ENCODE assay signal across 10 mouse cellular contexts in genomic region chr1:180423008-180423639, GRCm38 (mm10).
DNase-seq lines count a peak whose midpoint lies in the region; ATAC-seq lines count a peak whose summit lies in the region.
"Had no signal": no experiment of that assay in that cellular context is flagged by ENCODE, and none has a peak within 500 bp of the region (broad histone marks: within the 10 kb centered on the region; RNA-seq: fewer than 3 reads in every experiment).

No protein-coding gene starts in this region.

- 44% methylated on average over 16 of the region's 16 CpGs for WGBS in kidney, embryonic 14.5 days

- no peak for ATAC-seq in kidney, embryonic 14.5 days (ENCODE audit: low FRiP score, low TSS enrichment)

- no peak overlapping the region for H3K9ac ChIP-seq in kidney, embryonic 14.5 days (ENCODE audit: low read depth, low read length)
- H3K9ac ChIP-seq: limb, embryonic 15.5 days had no signal

- H3K4me3 ChIP-seq in kidney, embryonic 14.5 days (ENCODE audit: low read length): no peak overlapping the region
- H3K4me3 ChIP-seq: limb, embryonic 15.5 days had no signal

- no peak overlapping the region for H3K4me2 ChIP-seq in kidney, embryonic 14.5 days (replicated peaks; ENCODE audit: low read depth, low read length)
- H3K4me2 ChIP-seq: limb, embryonic 15.5 days had no signal

- H3K36me3 ChIP-seq in kidney, embryonic 14.5 days (ENCODE audit: control insufficient read depth, insufficient read depth, low read length): peaks cover 12% of the 10 kb centered on the region

- H3K27me3 ChIP-seq in kidney, embryonic 14.5 days (ENCODE audit: control insufficient read depth, insufficient read depth, low read length): no peaks in the 10 kb centered on the region
- H3K27me3 ChIP-seq: limb, embryonic 15.5 days had no signal

- no peaks in the 10 kb centered on the region for H3K9me3 ChIP-seq in kidney, embryonic 14.5 days (ENCODE audit: control insufficient read depth, low read length)
- H3K9me3 ChIP-seq: limb, embryonic 15.5 days had no signal

- DNase-seq in kidney, postnatal 14 days: no peak
- peak; percentile 45 for DNase-seq in CD4-positive, CD25-positive, alpha-beta regulatory T cell, adult 2 months (ENCODE audit: low read depth, low spot score)
- peak; percentile 53 for DNase-seq in ZHBTc4 (ENCODE audit: low read depth, low spot score)
- peak; percentile 51 to 55 for DNase-seq in lung, postnatal 4 days
- DNase-seq in urinary bladder, postnatal 36 days (ENCODE audit: low spot score in 2 of 2): no peak
- no peak for DNase-seq in ovary, postnatal 14 days (ENCODE audit: low spot score)
- DNase-seq in gastrocnemius, postnatal 4 days (ENCODE audit: low spot score in 2 of 2): no peak
- DNase-seq: cerebellum, postnatal 36 days had no signal

- H3K27ac ChIP-seq in kidney, embryonic 14.5 days (ENCODE audit: low read depth, low read length): peak overlapping the region; percentile 30; the same call in 1 of the 2 replicates

- peaks cover 16% of the 10 kb centered on the region; the same call in 1 of the 2 replicates for H3K4me1 ChIP-seq in kidney, embryonic 14.5 days (ENCODE audit: control insufficient read depth, insufficient read depth, low read length)

Comparison
In these comparisons a context has a peak if more than half of its experiments do, and no peak if none do; other contexts are left out.
1. DNase-seq: peak in CD4-positive, CD25-positive, alpha-beta regulatory T cell, adult 2 months (single experiment), ZHBTc4 (single experiment) and lung, postnatal 4 days (2 of 2); none in kidney, postnatal 14 days (single experiment), urinary bladder, postnatal 36 days (0 of 2), ovary, postnatal 14 days (single experiment) and gastrocnemius, postnatal 4 days (0 of 2).